Mouse (Mus musculus): ENCODE results near the gene Epm2aip1. TPM values are rescaled to one million over a fixed set of nuclear protein-coding genes. Genes with fewer than 3 reads are reported as not detected.

Epm2aip1 gene
- 10 to 100 TPM; 38.2 to 44.2 TPM for total RNA-seq (2021)
- long read RNA-seq, experiment 1, full-length matches to known transcripts: 12 of 12 reads
- long read RNA-seq, experiment 1, partial matches to known transcripts: 0 of 12 reads
- long read RNA-seq, experiment 1, other reads (novel, unspliced or antisense): 0 of 12 reads
- long read RNA-seq, experiment 2, full-length matches to known transcripts: 18 of 18 reads
- long read RNA-seq, experiment 2, partial matches to known transcripts: 0 of 18 reads
- long read RNA-seq, experiment 2, other reads (novel, unspliced or antisense): 0 of 18 reads

- DNase-seq (ENCODE audit: low spot score in 2 of 2): peak; percentile 95 to 100
Measured at GRCm38 (mm10) chr9:111271434-111272160, at the start of gene Epm2aip1, which contains the start of gene Mlh1. Gene Epm2aip1 (plus strand): TSS chr9:111271929. Gene Mlh1 (minus strand): TSS chr9:111271791.

GRCm38 (mm10) chr9:111223406-111223805 lies 48.3 kb upstream of the Epm2aip1 start:
- no peak for DNase-seq (ENCODE audit: low spot score in 2 of 2)

- DNase-seq (ENCODE audit: low spot score in 2 of 2): no peak
Measured at GRCm38 (mm10) chr9:111228446-111228845, 43.3 kb upstream of the Epm2aip1 start.

- no peak for DNase-seq (ENCODE audit: low spot score in 2 of 2)
Measured at GRCm38 (mm10) chr9:111234701-111235100, 37.0 kb upstream of the Epm2aip1 start.

GRCm38 (mm10) chr9:111237726-111238125 lies 34.0 kb upstream of the Epm2aip1 start:
- DNase-seq (ENCODE audit: low spot score in 2 of 2): no peak

- DNase-seq (ENCODE audit: low spot score in 2 of 2): no peak
Measured at GRCm38 (mm10) chr9:111239821-111240220, 31.9 kb upstream of the Epm2aip1 start.

- no peak for DNase-seq (ENCODE audit: low spot score in 2 of 2)
Measured at GRCm38 (mm10) chr9:111243384-111243783, 28.3 kb upstream of the Epm2aip1 start.

- DNase-seq (ENCODE audit: low spot score in 2 of 2): no peak
Measured at GRCm38 (mm10) chr9:111245546-111245945, 26.2 kb upstream of the Epm2aip1 start.

GRCm38 (mm10) chr9:111247682-111248246 lies 24.0 kb upstream of the Epm2aip1 start:
- no peak for DNase-seq (ENCODE audit: low spot score in 2 of 2)

- no peak for DNase-seq (ENCODE audit: low spot score in 2 of 2)
Measured at GRCm38 (mm10) chr9:111252161-111252869, 19.4 kb upstream of the Epm2aip1 start.

- DNase-seq (ENCODE audit: low spot score in 2 of 2): peak in 1 of 2 experiments; percentile 30
Measured at GRCm38 (mm10) chr9:111260360-111260985, 11.3 kb upstream of the Epm2aip1 start.

GRCm38 (mm10) chr9:111261356-111261755 lies 10.4 kb upstream of the Epm2aip1 start:
- DNase-seq (ENCODE audit: low spot score in 2 of 2): no peak

GRCm38 (mm10) chr9:111267998-111268397 lies 3.7 kb upstream of the Epm2aip1 start:
- DNase-seq (ENCODE audit: low spot score in 2 of 2): no peak

GRCm38 (mm10) chr9:111270606-111271005 lies 1.1 kb upstream of the Epm2aip1 start:
- DNase-seq (ENCODE audit: low spot score in 2 of 2): no peak

- no peak for DNase-seq (ENCODE audit: low spot score in 2 of 2)
Measured at GRCm38 (mm10) chr9:111271056-111271433, 684 bp upstream of the Epm2aip1 start.

- DNase-seq (ENCODE audit: low spot score in 2 of 2): no peak
Measured at GRCm38 (mm10) chr9:111272356-111272755, 627 bp downstream of the Epm2aip1 start.

- DNase-seq (ENCODE audit: low spot score in 2 of 2): no peak
Measured at GRCm38 (mm10) chr9:111272996-111273785, 1.5 kb downstream of the Epm2aip1 start.

- DNase-seq (ENCODE audit: low spot score in 2 of 2): no peak
Measured at GRCm38 (mm10) chr9:111273958-111274357, 2.2 kb downstream of the Epm2aip1 start.

- no peak for DNase-seq (ENCODE audit: low spot score in 2 of 2)
Measured at GRCm38 (mm10) chr9:111275156-111275555, 3.4 kb downstream of the Epm2aip1 start.

- no peak for DNase-seq (ENCODE audit: low spot score in 2 of 2)
Measured at GRCm38 (mm10) chr9:111285061-111285460, 13.3 kb downstream of the Epm2aip1 start.

Measured in gastrocnemius, postnatal 4 days (tissue).